Mouse (Mus musculus) intestine, postnatal 0 days (tissue): Measurements from ENCODE around the gene Rhob. TPM values are rescaled to one million over a fixed set of nuclear protein-coding genes. Genes with fewer than 3 reads are reported as not detected.

Experiments
- ATAC-seq: fragments of 200-750 bp; cut with Nextera tagmentation; 2 replicates; pipeline ENCODE4 v1.8.0; 2017; ENCODE audit warnings: mild to moderate bottlenecking, moderate TSS enrichment, moderate library complexity
- H3K27ac ChIP-seq: fragments of 300-500 bp; sonication (generic); 2 replicates; pipeline ENCODE4 v1.5.1; 2014; ENCODE audit warnings: mild to moderate bottlenecking, low read depth, low read length, moderate library complexity
- H3K27me3 ChIP-seq: fragments of 300-500 bp; sonication (generic); replicated peaks from 2 replicates; pipeline ENCODE4 v1.6.1; 2014; ENCODE audit warnings: low read length, mixed read lengths; ENCODE audit not compliant: control insufficient read depth, insufficient read depth
- H3K36me3 ChIP-seq: fragments of 300-500 bp; sonication (generic); 2 replicates; pipeline ENCODE4 v1.6.1; 2014; ENCODE audit warnings: mild to moderate bottlenecking, moderate library complexity; ENCODE audit not compliant: control insufficient read depth, insufficient read depth
- H3K4me1 ChIP-seq: fragments of 300-500 bp; sonication (generic); replicated peaks from 2 replicates; pipeline ENCODE4 v1.6.1; 2014; ENCODE audit warnings: antibody characterized with exemption, low read length, mixed read lengths; ENCODE audit not compliant: control insufficient read depth, insufficient read depth
- H3K4me2 ChIP-seq: fragments of 300-500 bp; sonication (generic); replicated peaks from 2 replicates; pipeline ENCODE4 v1.6.1; 2014; ENCODE audit warnings: low read depth, mild to moderate bottlenecking, moderate library complexity
- H3K4me3 ChIP-seq: fragments of 300-500 bp; sonication (generic); 2 replicates; pipeline ENCODE4 v1.5.1; 2014; ENCODE audit warnings: low read depth, low read length
- H3K9ac ChIP-seq: fragments of 300-500 bp; sonication (generic); 2 replicates; pipeline ENCODE4 v1.6.1; 2014; ENCODE audit warnings: mild to moderate bottlenecking, low read depth, low read length
- H3K9me3 ChIP-seq: fragments of 300-500 bp; sonication (generic); 2 replicates; pipeline ENCODE4 v1.6.1; 2016; ENCODE audit warnings: mixed run types; ENCODE audit not compliant: control insufficient read depth
- CTCF ChIP-seq: sonication (generic); IDR thresholded peaks from 2 replicates; pipeline ENCODE4 v1.5.1; 2016; ENCODE audit warnings: low read depth, mild to moderate bottlenecking, control low read depth, antibody characterized with exemption, moderate library complexity
- WGBS: fragments of 180-500 bp; shearing (Covaris S2); extraction: QIAGEN DNeasy Blood & Tissue Kit; methylation state at CpG from one replicate; pipeline ENCODE4 v1.1.7; 2014; 5-methylcytosine and 5-hydroxymethylcytosine counted together
- polyA plus RNA-seq: library from polyadenylated mRNA; unstranded; fragments of >200 nt; fragmentation: Nextera tagmentation; extraction: Ambion mirVana; gene quantifications from 2 replicates; pipeline ENCODE4 v1.2.1, GENCODE M21; 2015

Gene Rhob
- 28.8 and 29.7 TPM in 2 replicates for polyA plus RNA-seq

- peak within 1 kb of the TSS; percentile 90 for H3K4me3 ChIP-seq
- H3K9ac ChIP-seq = peak within 1 kb of the TSS; percentile 98
- no peak for TF ChIP-seq CTCF
- no peaks in the 10 kb centered on the region for H3K9me3 ChIP-seq
- H3K4me1 ChIP-seq = peaks cover 13% of the 10 kb centered on the region; the same call in 1 of the 2 replicates
- no peaks in the 10 kb centered on the region for H3K27me3 ChIP-seq
- no peaks in the 10 kb centered on the region for H3K36me3 ChIP-seq
- ATAC-seq = peak; percentile 94
- peak within 1 kb of the TSS; percentile 96 for H3K4me2 ChIP-seq
- WGBS = under 1% methylated on average over 56 of the region's 56 CpGs
- H3K27ac ChIP-seq = peak within 1 kb of the TSS; percentile 99
Measured at GRCm38 (mm10) chr12:8499871-8500596, at the start of gene Rhob. Gene Rhob (minus strand): TSS chr12:8500009.

DNA sequence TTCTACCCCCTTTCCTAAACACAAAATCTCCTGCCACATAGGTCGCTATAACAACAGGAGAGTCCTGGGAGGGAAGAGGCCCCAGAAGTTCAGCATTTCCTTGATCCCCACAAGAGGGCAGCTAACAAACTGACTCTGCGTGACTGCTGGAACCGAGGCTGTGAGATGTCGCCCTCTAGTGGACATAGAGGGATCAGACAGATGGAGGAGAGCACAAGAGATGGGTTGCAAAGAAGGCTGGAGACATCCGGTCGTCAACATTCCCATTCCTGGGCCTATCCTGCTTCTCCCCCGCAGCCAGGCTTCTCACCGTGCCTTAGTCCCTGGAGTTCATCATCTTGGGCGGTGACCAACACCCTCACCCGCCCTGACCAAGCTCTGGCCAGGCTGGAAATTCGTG lies 47.5 kb upstream of the Rhob start:
- no peaks in the 10 kb centered on the region for H3K36me3 ChIP-seq
- no peak overlapping the region for H3K4me3 ChIP-seq
- H3K27ac ChIP-seq = no peak overlapping the region
- 21% methylated on average over 11 of the region's 11 CpGs for WGBS
- TF ChIP-seq CTCF = peak; percentile 100
- H3K4me2 ChIP-seq = no peak overlapping the region
- no peaks in the 10 kb centered on the region for H3K27me3 ChIP-seq
- H3K4me1 ChIP-seq = no peaks in the 10 kb centered on the region
- H3K9ac ChIP-seq = no peak overlapping the region
- peak; percentile 74 for ATAC-seq
- H3K9me3 ChIP-seq = no peaks in the 10 kb centered on the region

DNA sequence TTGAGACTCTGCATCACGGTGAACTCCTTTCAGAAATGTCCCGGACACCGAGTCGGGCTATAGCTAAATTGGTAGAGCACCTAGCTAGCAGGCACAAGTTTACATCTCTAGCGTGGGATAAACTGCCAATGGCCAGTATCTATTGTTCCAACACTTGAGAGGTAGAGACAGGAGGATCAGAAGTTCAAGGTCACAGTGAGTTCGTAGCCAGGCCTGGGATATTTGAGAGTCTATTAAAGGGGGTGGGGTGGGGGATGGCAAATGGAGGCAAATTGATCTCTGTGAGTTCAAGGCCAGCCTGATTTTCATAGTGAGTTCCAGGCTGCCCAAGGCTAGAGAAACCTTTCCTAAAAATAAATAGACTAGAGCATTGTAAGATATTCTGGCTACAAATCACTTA lies 47.0 kb upstream of the Rhob start:
- no peak for ATAC-seq
- no peaks in the 10 kb centered on the region for H3K9me3 ChIP-seq
- TF ChIP-seq CTCF = no peak
- H3K4me3 ChIP-seq = no peak overlapping the region
- H3K36me3 ChIP-seq = no peaks in the 10 kb centered on the region
- H3K9ac ChIP-seq = no peak overlapping the region
- no peaks in the 10 kb centered on the region for H3K4me1 ChIP-seq
- no peak overlapping the region for H3K4me2 ChIP-seq
- 85% methylated on average over 6 of the region's 6 CpGs for WGBS
- H3K27me3 ChIP-seq = no peaks in the 10 kb centered on the region
- H3K27ac ChIP-seq = no peak overlapping the region

GRCm38 (mm10) chr12:8545066-8545610 lies 45.3 kb upstream of the Rhob start:
- no peak for TF ChIP-seq CTCF
- no peak overlapping the region for H3K4me3 ChIP-seq
- no peak overlapping the region for H3K27ac ChIP-seq
- no peak overlapping the region for H3K4me2 ChIP-seq
- ATAC-seq = no peak
- no peaks in the 10 kb centered on the region for H3K27me3 ChIP-seq
- no peak overlapping the region for H3K9ac ChIP-seq
- 68% methylated on average over 5 of the region's 5 CpGs for WGBS
- H3K9me3 ChIP-seq = no peaks in the 10 kb centered on the region
- no peaks in the 10 kb centered on the region for H3K4me1 ChIP-seq
- no peaks in the 10 kb centered on the region for H3K36me3 ChIP-seq

GRCm38 (mm10) chr12:8542371-8542770 lies 42.6 kb upstream of the Rhob start:
- Histone ChIP-seq H3K9me3 (no peaks in the 10 kb centered on the region), H3K4me3 (no peak overlapping the region), H3K27ac (no peak overlapping the region), H3K4me2 (no peak overlapping the region), H3K4me1 (0 out of 2 replicates have a peak, but pooled peaks cover 5% of the 10 kb centered on the region), H3K9ac (no peak overlapping the region), H3K36me3 (no peaks in the 10 kb centered on the region), H3K27me3 (no peaks in the 10 kb centered on the region)
- ATAC-seq = no peak
- TF ChIP-seq CTCF = no peak
- WGBS = 83% methylated on average over 4 of the region's 4 CpGs

DNA sequence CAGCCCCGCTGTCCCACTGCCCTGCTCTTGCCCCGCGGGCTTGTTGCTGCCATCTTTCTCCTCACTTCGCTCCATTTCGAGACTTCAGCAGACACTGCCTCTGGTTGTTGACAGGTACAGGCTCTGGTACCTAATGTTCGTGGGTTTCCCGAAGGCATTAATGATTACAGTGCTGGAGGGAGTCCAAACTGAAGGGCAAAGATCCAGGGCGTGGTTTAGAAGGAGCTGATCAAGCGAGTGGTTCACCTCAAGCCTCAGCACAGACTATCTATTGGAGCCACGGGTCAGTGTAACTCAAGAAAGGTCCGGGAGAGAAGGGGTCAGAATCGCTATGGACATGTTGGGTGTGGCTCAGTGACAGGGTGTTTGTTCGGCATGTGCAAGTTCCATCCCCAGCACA lies 39.7 kb upstream of the Rhob start:
- H3K36me3 ChIP-seq = no peaks in the 10 kb centered on the region
- H3K4me1 ChIP-seq = peaks cover 5% of the 10 kb centered on the region; the same call in 1 of the 2 replicates
- WGBS = 63% methylated on average over 13 of the region's 13 CpGs
- TF ChIP-seq CTCF = no peak
- peak; percentile 62 for ATAC-seq
- H3K27ac ChIP-seq = 0 out of 2 replicates have a peak overlapping the region, but pooled peaks have one; percentile 7
- H3K27me3 ChIP-seq = no peaks in the 10 kb centered on the region
- H3K9ac ChIP-seq = no peak overlapping the region
- no peak overlapping the region for H3K4me3 ChIP-seq
- H3K4me2 ChIP-seq = peak overlapping the region; percentile 25
- H3K9me3 ChIP-seq = no peaks in the 10 kb centered on the region
